Mouse (Mus musculus): ENCODE measurements around the gene Ankmy1. TPM values are rescaled to one million over a fixed set of nuclear protein-coding genes. Genes with fewer than 3 reads are reported as not detected.

Gene Ankmy1
- polyA plus RNA-seq, 1 experiment from 2014 or later, result 0.55 TPM

- Histone ChIP-seq H3K27me3 (replicated peaks; ENCODE audit: control insufficient read depth, insufficient read depth, low read length) (no peaks in the 10 kb centered on the region), H3K9me3 (ENCODE audit: control insufficient read depth, low read length) (no peaks in the 10 kb centered on the region), H3K4me2 (ENCODE audit: low read length) (no peak overlapping the region), H3K36me3 (ENCODE audit: control insufficient read depth, insufficient read depth, low read length) (no peaks in the 10 kb centered on the region), H3K9ac (ENCODE audit: low read depth, low read length) (no peak overlapping the region), H3K4me3 (ENCODE audit: low read length) (no peak overlapping the region), H3K4me1 (ENCODE audit: control insufficient read depth, insufficient read depth, low read depth, low read length) (no peaks in the 10 kb centered on the region), H3K27ac (ENCODE audit: low read depth, low read length) (no peak overlapping the region)
- 49% methylated on average over 2 of the region's 2 CpGs for WGBS
- ATAC-seq, result no peak
Observed at GRCm38 (mm10) chr1:92866170-92866569, 36.5 kb downstream of the Ankmy1 start.

- Histone ChIP-seq H3K27ac (ENCODE audit: low read depth, low read length) (no peak overlapping the region), H3K9me3 (ENCODE audit: control insufficient read depth, low read length) (no peaks in the 10 kb centered on the region), H3K27me3 (replicated peaks; ENCODE audit: control insufficient read depth, insufficient read depth, low read length) (no peaks in the 10 kb centered on the region), H3K9ac (ENCODE audit: low read depth, low read length) (no peak overlapping the region), H3K4me3 (ENCODE audit: low read length) (no peak overlapping the region), H3K36me3 (ENCODE audit: control insufficient read depth, insufficient read depth, low read length) (peaks cover 13% of the 10 kb centered on the region), H3K4me2 (ENCODE audit: low read length) (no peak overlapping the region), H3K4me1 (ENCODE audit: control insufficient read depth, insufficient read depth, low read depth, low read length) (no peaks in the 10 kb centered on the region)
- WGBS, result 79% methylated on average over 4 of the region's 4 CpGs
- no peak for ATAC-seq
Observed at GRCm38 (mm10) chr1:92863268-92863667, 39.4 kb downstream of the Ankmy1 start.

GRCm38 (mm10) chr1:92861503-92861902, 41.2 kb downstream of the Ankmy1 start:
- peak; percentile 14; the same call in 1 of the 2 replicates for ATAC-seq
- Histone ChIP-seq H3K4me2 (ENCODE audit: low read length) (no peak overlapping the region), H3K4me1 (ENCODE audit: control insufficient read depth, insufficient read depth, low read depth, low read length) (no peaks in the 10 kb centered on the region), H3K27ac (ENCODE audit: low read depth, low read length) (no peak overlapping the region), H3K27me3 (replicated peaks; ENCODE audit: control insufficient read depth, insufficient read depth, low read length) (no peaks in the 10 kb centered on the region), H3K9ac (ENCODE audit: low read depth, low read length) (no peak overlapping the region), H3K36me3 (ENCODE audit: control insufficient read depth, insufficient read depth, low read length) (peaks cover 30% of the 10 kb centered on the region), H3K4me3 (ENCODE audit: low read length) (no peak overlapping the region), H3K9me3 (ENCODE audit: control insufficient read depth, low read length) (no peaks in the 10 kb centered on the region)
- WGBS, result 63% methylated on average over 6 of the region's 6 CpGs

- Histone ChIP-seq H3K36me3 (ENCODE audit: control insufficient read depth, insufficient read depth, low read length) (peaks cover 33% of the 10 kb centered on the region), H3K9me3 (ENCODE audit: control insufficient read depth, low read length) (no peaks in the 10 kb centered on the region), H3K4me3 (ENCODE audit: low read length) (no peak overlapping the region), H3K27ac (ENCODE audit: low read depth, low read length) (no peak overlapping the region), H3K27me3 (replicated peaks; ENCODE audit: control insufficient read depth, insufficient read depth, low read length) (no peaks in the 10 kb centered on the region), H3K4me1 (ENCODE audit: control insufficient read depth, insufficient read depth, low read depth, low read length) (peaks cover 28% of the 10 kb centered on the region), H3K4me2 (ENCODE audit: low read length) (no peak overlapping the region), H3K9ac (ENCODE audit: low read depth, low read length) (no peak overlapping the region)
- WGBS, result 84% methylated on average over 2 of the region's 2 CpGs
- no peak for ATAC-seq
Observed at GRCm38 (mm10) chr1:92852450-92852849, 50.3 kb downstream of the Ankmy1 start.

- peak overlapping the region; percentile 83 for H3K9ac ChIP-seq (ENCODE audit: low read depth, low read length)
- H3K4me1 ChIP-seq (ENCODE audit: control insufficient read depth, insufficient read depth, low read depth, low read length), result peaks cover 43% of the 10 kb centered on the region
- peak overlapping the region; percentile 96 for H3K27ac ChIP-seq (ENCODE audit: low read depth, low read length)
Observed at GRCm38 (mm10) chr1:92849938-92850574, 52.6 kb downstream of the Ankmy1 start.

GRCm38 (mm10) chr1:92849491-92849890, 53.2 kb downstream of the Ankmy1 start:
- no peaks in the 10 kb centered on the region for H3K27me3 ChIP-seq (replicated peaks; ENCODE audit: control insufficient read depth, insufficient read depth, low read length)
- peaks cover 7% of the 10 kb centered on the region for H3K36me3 ChIP-seq (ENCODE audit: control insufficient read depth, insufficient read depth, low read length)
- peak; percentile 3; the same call in 1 of the 2 replicates for ATAC-seq
- H3K4me2 ChIP-seq (ENCODE audit: low read length), result peak overlapping the region; percentile 91
- no peaks in the 10 kb centered on the region for H3K9me3 ChIP-seq (ENCODE audit: control insufficient read depth, low read length)
- H3K27ac ChIP-seq (ENCODE audit: low read depth, low read length), result peak overlapping the region; percentile 96
- 59% methylated on average over 2 of the region's 2 CpGs for WGBS
- H3K4me1 ChIP-seq (ENCODE audit: control insufficient read depth, insufficient read depth, low read depth, low read length), result peaks cover 43% of the 10 kb centered on the region
- peak overlapping the region; percentile 83 for H3K9ac ChIP-seq (ENCODE audit: low read depth, low read length)
- peak overlapping the region; percentile 69 for H3K4me3 ChIP-seq (ENCODE audit: low read length)

More at GRCm38 (mm10) chr1:92849938-92850574, 52.6 kb downstream of the Ankmy1 start:
- Histone ChIP-seq H3K27me3 (replicated peaks; ENCODE audit: control insufficient read depth, insufficient read depth, low read length) (no peaks in the 10 kb centered on the region), H3K4me3 (ENCODE audit: low read length) (peak overlapping the region; percentile 69), H3K36me3 (ENCODE audit: control insufficient read depth, insufficient read depth, low read length) (peaks cover 12% of the 10 kb centered on the region), H3K4me2 (ENCODE audit: low read length) (peak overlapping the region; percentile 91), H3K9me3 (ENCODE audit: control insufficient read depth, low read length) (no peaks in the 10 kb centered on the region)
- no peak for ATAC-seq
- WGBS, result 68% methylated on average over 10 of the region's 13 CpGs

- Histone ChIP-seq H3K9ac (ENCODE audit: low read depth, low read length) (peak overlapping the region; percentile 83), H3K9me3 (ENCODE audit: control insufficient read depth, low read length) (no peaks in the 10 kb centered on the region), H3K4me2 (ENCODE audit: low read length) (peak overlapping the region; percentile 91), H3K27me3 (replicated peaks; ENCODE audit: control insufficient read depth, insufficient read depth, low read length) (no peaks in the 10 kb centered on the region), H3K4me3 (ENCODE audit: low read length) (peak overlapping the region; percentile 69), H3K4me1 (ENCODE audit: control insufficient read depth, insufficient read depth, low read depth, low read length) (peaks cover 43% of the 10 kb centered on the region), H3K36me3 (ENCODE audit: control insufficient read depth, insufficient read depth, low read length) (no peaks in the 10 kb centered on the region), H3K27ac (ENCODE audit: low read depth, low read length) (peak overlapping the region; percentile 96)
- peak; percentile 90 for ATAC-seq
- WGBS, result 3% methylated on average over 41 of the region's 41 CpGs
Observed at GRCm38 (mm10) chr1:92847873-92848839, 54.5 kb downstream of the Ankmy1 start.

GRCm38 (mm10) chr1:92845889-92846288, 56.8 kb downstream of the Ankmy1 start:
- Histone ChIP-seq H3K4me1 (ENCODE audit: control insufficient read depth, insufficient read depth, low read depth, low read length) (peaks cover 30% of the 10 kb centered on the region), H3K36me3 (ENCODE audit: control insufficient read depth, insufficient read depth, low read length) (no peaks in the 10 kb centered on the region), H3K27ac (ENCODE audit: low read depth, low read length) (no peak overlapping the region), H3K4me2 (ENCODE audit: low read length) (no peak overlapping the region), H3K4me3 (ENCODE audit: low read length) (no peak overlapping the region), H3K9me3 (ENCODE audit: control insufficient read depth, low read length) (no peaks in the 10 kb centered on the region), H3K27me3 (replicated peaks; ENCODE audit: control insufficient read depth, insufficient read depth, low read length) (no peaks in the 10 kb centered on the region), H3K9ac (ENCODE audit: low read depth, low read length) (no peak overlapping the region)
- 82% methylated on average over 7 of the region's 7 CpGs for WGBS
- ATAC-seq, result no peak

GRCm38 (mm10) chr1:92841427-92841826, 61.3 kb downstream of the Ankmy1 start:
- 77% methylated on average over 3 of the region's 3 CpGs for WGBS
- H3K9me3 ChIP-seq (ENCODE audit: control insufficient read depth, low read length), result no peaks in the 10 kb centered on the region
- no peaks in the 10 kb centered on the region for H3K36me3 ChIP-seq (ENCODE audit: control insufficient read depth, insufficient read depth, low read length)
- H3K4me1 ChIP-seq (ENCODE audit: control insufficient read depth, insufficient read depth, low read depth, low read length), result peaks cover 17% of the 10 kb centered on the region
- H3K4me3 ChIP-seq (ENCODE audit: low read length), result no peak overlapping the region
- H3K27ac ChIP-seq (ENCODE audit: low read depth, low read length), result no peak overlapping the region
- no peak for ATAC-seq
- no peaks in the 10 kb centered on the region for H3K27me3 ChIP-seq (replicated peaks; ENCODE audit: control insufficient read depth, insufficient read depth, low read length)
- no peak overlapping the region for H3K4me2 ChIP-seq (ENCODE audit: low read length)
- no peak overlapping the region for H3K9ac ChIP-seq (ENCODE audit: low read depth, low read length)

Measured in hindbrain, embryonic 16.5 days (tissue).